Mouse (Mus musculus) liver, postnatal 0 days (tissue): ENCODE measurements at regions not wholly inside any gene's neighbourhood (a gene's known extent, or its start where the extent isn't known, plus 50 kb on each side); places are given as distances from the start of the nearest gene placed in this dataset.
A peak's percentile ranks its signal among the peaks of the same experiment; 100 is the strongest.

Experiments
- ATAC-seq: fragments of 200-750 bp; cut with Nextera tagmentation; 2 replicates; pipeline ENCODE4 v1.8.0; 2017; ENCODE audit warnings: mild to moderate bottlenecking, moderate library complexity
- DNase-seq: peaks from one replicate; pipeline ENCODE4 v3.0.0-alpha.2; 2016
- H3K27ac ChIP-seq: fragments of 300-500 bp; sonication (generic); 2 replicates; pipeline ENCODE4 v1.5.1; 2014; ENCODE audit warnings: antibody characterized with exemption, moderate library complexity, mild to moderate bottlenecking, low read depth
- H3K27me3 ChIP-seq: fragments of 300-500 bp; sonication (generic); 2 replicates; pipeline ENCODE4 v1.6.1; 2014; ENCODE audit warnings: low read length, control low read depth, mixed read lengths; ENCODE audit not compliant: insufficient read depth
- H3K36me3 ChIP-seq: fragments of 300-500 bp; sonication (generic); replicated peaks from 2 replicates; pipeline ENCODE4 v1.6.1; 2014; ENCODE audit warnings: mild to moderate bottlenecking, control low read depth, low read length, moderate library complexity, mixed read lengths; ENCODE audit not compliant: insufficient read depth
- H3K4me1 ChIP-seq: fragments of 300-500 bp; sonication (generic); 2 replicates; pipeline ENCODE4 v1.6.1; 2014; ENCODE audit warnings: antibody characterized with exemption, mild to moderate bottlenecking, control low read depth; ENCODE audit not compliant: insufficient read depth
- H3K4me2 ChIP-seq: fragments of 300-500 bp; sonication (generic); 2 replicates; pipeline ENCODE4 v1.6.1; 2014; ENCODE audit warnings: low read depth, mild to moderate bottlenecking, low read length, moderate library complexity, mixed read lengths
- H3K4me3 ChIP-seq: fragments of 300-500 bp; sonication (generic); 2 replicates; pipeline ENCODE4 v1.5.1; 2014; ENCODE audit warnings: low read depth, low read length
- H3K9ac ChIP-seq: fragments of 300-500 bp; sonication (generic); replicated peaks from 2 replicates; pipeline ENCODE4 v1.6.1; 2014; ENCODE audit warnings: mild to moderate bottlenecking, moderate library complexity
- H3K9me3 ChIP-seq: fragments of 300-500 bp; sonication (generic); 2 replicates; pipeline ENCODE4 v1.6.1; 2016; ENCODE audit warnings: mild to moderate bottlenecking, control low read depth, low read length, mixed read lengths
- CTCF ChIP-seq: sonication (generic); IDR thresholded peaks from 2 replicates; pipeline ENCODE4 v1.5.1; 2016; ENCODE audit warnings: antibody characterized with exemption, low read depth
- EP300 ChIP-seq: IDR thresholded peaks from 2 replicates; pipeline ENCODE4 v1.6.1; 2016; ENCODE audit warnings: antibody characterized with exemption, low read depth, mild to moderate bottlenecking
- WGBS: fragments of 180-500 bp; shearing (Covaris S2); extraction: QIAGEN DNeasy Blood & Tissue Kit; methylation state at CpG from one replicate; pipeline ENCODE4 v1.1.7; 2014; ENCODE audit not compliant: insufficient replicate concordance; 5-methylcytosine and 5-hydroxymethylcytosine counted together

GRCm38 (mm10) chr15:97467781-97468485, 220.8 kb upstream of the Amigo2 start:
- peaks cover 13% of the 10 kb centered on the region; the same call in 1 of the 2 replicates for H3K4me1 ChIP-seq
- TF ChIP-seq EP300 (no peak), CTCF (no peak)
- ATAC-seq (no peak), DNase-seq (no peak)
- no peaks in the 10 kb centered on the region for H3K27me3 ChIP-seq
- no peak overlapping the region for H3K4me2 ChIP-seq
- no peak overlapping the region for H3K9ac ChIP-seq
- no peak overlapping the region for H3K27ac ChIP-seq
- no peaks in the 10 kb centered on the region for H3K36me3 ChIP-seq
- no peak overlapping the region for H3K4me3 ChIP-seq
- no peaks in the 10 kb centered on the region for H3K9me3 ChIP-seq
- WGBS, result 82% methylated on average over 18 of the region's 18 CpGs

- WGBS, result 81% methylated on average over 10 of the region's 10 CpGs
- Histone ChIP-seq H3K4me2 (no peak overlapping the region), H3K9ac (no peak overlapping the region)
These were observed 219.9 kb upstream of the Amigo2 start for GRCm38 (mm10) chr15:97466906-97467465.

GRCm38 (mm10) chr15:97466110-97466509, 219.0 kb upstream of the Amigo2 start:
- H3K9ac ChIP-seq, result no peak overlapping the region
- H3K4me3 ChIP-seq, result no peak overlapping the region
- WGBS, result 53% methylated on average over 3 of the region's 3 CpGs
- peaks cover 13% of the 10 kb centered on the region; the same call in 1 of the 2 replicates for H3K4me1 ChIP-seq
- no peaks in the 10 kb centered on the region for H3K27me3 ChIP-seq
- ATAC-seq (no peak), DNase-seq (peak; percentile 36)
- no peak overlapping the region for H3K4me2 ChIP-seq
- TF ChIP-seq CTCF (peak; percentile 61), EP300 (no peak)
- no peak overlapping the region for H3K27ac ChIP-seq
- no peaks in the 10 kb centered on the region for H3K36me3 ChIP-seq
- H3K9me3 ChIP-seq, result no peaks in the 10 kb centered on the region

More at GRCm38 (mm10) chr15:97466906-97467465, 219.9 kb upstream of the Amigo2 start:
- DNase-seq, result no peak
- H3K4me1 ChIP-seq, result peaks cover 13% of the 10 kb centered on the region; the same call in 1 of the 2 replicates
- no peaks in the 10 kb centered on the region for H3K36me3 ChIP-seq
- H3K27me3 ChIP-seq, result no peaks in the 10 kb centered on the region
- H3K9me3 ChIP-seq, result no peaks in the 10 kb centered on the region
- TF ChIP-seq EP300 (no peak), CTCF (no peak)
- no peak overlapping the region for H3K4me3 ChIP-seq
- no peak for ATAC-seq
- no peak overlapping the region for H3K27ac ChIP-seq

- Histone ChIP-seq H3K4me2 (no peak overlapping the region), H3K36me3 (no peaks in the 10 kb centered on the region), H3K9me3 (no peaks in the 10 kb centered on the region), H3K4me3 (no peak overlapping the region), H3K4me1 (peaks cover 13% of the 10 kb centered on the region; the same call in 1 of the 2 replicates), H3K9ac (no peak overlapping the region), H3K27me3 (no peaks in the 10 kb centered on the region), H3K27ac (peak overlapping the region; percentile 12; the same call in 1 of the 2 replicates)
- WGBS, result 50% methylated on average over 8 of the region's 8 CpGs
- ATAC-seq, result no peak
- DNase-seq, result no peak
- no peak for TF ChIP-seq CTCF
- TF ChIP-seq EP300, result no peak
These were observed 218.3 kb upstream of the Amigo2 start for GRCm38 (mm10) chr15:97465366-97465765.

GRCm38 (mm10) chr15:97464737-97465136, 217.7 kb upstream of the Amigo2 start:
- ATAC-seq (no peak), DNase-seq (no peak)
- Histone ChIP-seq H3K9ac (no peak overlapping the region), H3K27ac (peak overlapping the region; percentile 12; the same call in 1 of the 2 replicates), H3K27me3 (no peaks in the 10 kb centered on the region), H3K4me3 (no peak overlapping the region), H3K9me3 (no peaks in the 10 kb centered on the region), H3K36me3 (no peaks in the 10 kb centered on the region), H3K4me2 (no peak overlapping the region), H3K4me1 (peaks cover 12% of the 10 kb centered on the region; the same call in 1 of the 2 replicates)
- WGBS, result 78% methylated on average over 9 of the region's 9 CpGs
- TF ChIP-seq CTCF (no peak), EP300 (no peak)

- DNase-seq, result no peak
- no peak overlapping the region for H3K9ac ChIP-seq
- H3K36me3 ChIP-seq, result no peaks in the 10 kb centered on the region
- H3K4me2 ChIP-seq, result no peak overlapping the region
- no peaks in the 10 kb centered on the region for H3K27me3 ChIP-seq
- H3K4me1 ChIP-seq, result peaks cover 7% of the 10 kb centered on the region; the same call in 1 of the 2 replicates
- TF ChIP-seq EP300 (no peak), CTCF (no peak)
- H3K9me3 ChIP-seq, result no peaks in the 10 kb centered on the region
- H3K27ac ChIP-seq, result no peak overlapping the region
- 56% methylated on average over 2 of the region's 2 CpGs for WGBS
- no peak overlapping the region for H3K4me3 ChIP-seq
- no peak for ATAC-seq
These were observed 215.5 kb upstream of the Amigo2 start for GRCm38 (mm10) chr15:97462587-97462986.
